Mouse (Mus musculus) hindbrain, embryonic 14.5 days (tissue): ENCODE measurements around the gene Rab14. TPM values are rescaled to one million over a fixed set of nuclear protein-coding genes. Genes with fewer than 3 reads are reported as not detected.

Experiments used
- ATAC-seq: fragments of 200-750 bp; cut with Nextera tagmentation; 2 replicates; pipeline ENCODE4 v1.8.0; 2017; ENCODE audit warnings: moderate number of reproducible peaks, mild to moderate bottlenecking, moderate TSS enrichment, moderate library complexity; ENCODE audit not compliant: low FRiP score
- DNase-seq: peaks from one replicate; pipeline ENCODE4 v3.0.0-alpha.2; 2015; ENCODE audit warnings: low spot score
- H3K27ac ChIP-seq: fragments of 300-500 bp; sonication (generic); 2 replicates; pipeline ENCODE4 v1.5.1; 2014; ENCODE audit warnings: mild to moderate bottlenecking, moderate library complexity
- H3K27me3 ChIP-seq: fragments of 300-500 bp; sonication (generic); 2 replicates; pipeline ENCODE4 v1.6.1; 2014; ENCODE audit warnings: mild to moderate bottlenecking, low read length, mixed read lengths; ENCODE audit not compliant: control insufficient read depth, insufficient read depth
- H3K36me3 ChIP-seq: fragments of 300-500 bp; sonication (generic); replicated peaks from 2 replicates; pipeline ENCODE4 v1.6.1; 2014; ENCODE audit not compliant: control insufficient read depth, insufficient read depth
- H3K4me1 ChIP-seq: fragments of 300-500 bp; sonication (generic); replicated peaks from 2 replicates; pipeline ENCODE4 v1.6.1; 2014; ENCODE audit warnings: antibody characterized with exemption, low read length, mixed read lengths; ENCODE audit not compliant: control insufficient read depth, insufficient read depth
- H3K4me2 ChIP-seq: fragments of 300-500 bp; sonication (generic); replicated peaks from 2 replicates; pipeline ENCODE4 v1.6.1; 2014; ENCODE audit warnings: mild to moderate bottlenecking, moderate library complexity
- H3K4me3 ChIP-seq: fragments of 300-500 bp; sonication (generic); replicated peaks from 2 replicates; pipeline ENCODE4 v1.5.1; 2014; ENCODE audit warnings: mild to moderate bottlenecking, low read length
- H3K9ac ChIP-seq: fragments of 300-500 bp; sonication (generic); 2 replicates; pipeline ENCODE4 v1.6.1; 2014
- H3K9me3 ChIP-seq: fragments of 300-500 bp; sonication (generic); 2 replicates; pipeline ENCODE4 v1.6.1; 2016; ENCODE audit warnings: low read length; ENCODE audit not compliant: control insufficient read depth
- WGBS: fragments of 180-500 bp; shearing (Covaris S2); extraction: QIAGEN DNeasy Blood & Tissue Kit; methylation state at CpG from one replicate; pipeline ENCODE4 v1.1.7; 2014; 5-methylcytosine and 5-hydroxymethylcytosine counted together
- polyA plus RNA-seq: library from polyadenylated mRNA; unstranded; fragments of >200 nt; fragmentation: Nextera tagmentation; extraction: Ambion mirVana; gene quantifications from 2 replicates; pipeline ENCODE4 v1.2.1, GENCODE M21; 2014

Gene Rab14
- polyA plus RNA-seq, 1 experiment from 2014 or later = 375 TPM

DNA sequence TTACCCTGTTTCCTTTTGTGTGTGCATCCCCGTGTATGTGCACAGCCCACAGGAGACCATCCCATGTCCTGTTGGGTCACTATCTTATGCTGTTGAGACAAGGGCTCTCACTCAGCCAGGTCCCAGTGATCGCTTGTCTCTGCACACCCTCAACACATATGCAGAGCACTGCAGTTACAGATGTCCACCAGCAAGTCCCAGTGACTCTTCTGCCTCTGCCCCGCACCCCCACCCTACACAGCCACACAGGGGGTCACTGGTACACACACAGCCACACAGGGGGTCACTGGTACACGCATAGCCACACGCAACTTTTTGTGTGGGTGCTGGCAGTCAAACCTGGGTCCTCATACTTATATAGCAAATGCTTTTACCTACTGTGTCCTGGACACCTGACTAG is 37.5 kb downstream of the Rab14 start:
- no peaks in the 10 kb centered on the region for H3K9me3 ChIP-seq

DNA sequence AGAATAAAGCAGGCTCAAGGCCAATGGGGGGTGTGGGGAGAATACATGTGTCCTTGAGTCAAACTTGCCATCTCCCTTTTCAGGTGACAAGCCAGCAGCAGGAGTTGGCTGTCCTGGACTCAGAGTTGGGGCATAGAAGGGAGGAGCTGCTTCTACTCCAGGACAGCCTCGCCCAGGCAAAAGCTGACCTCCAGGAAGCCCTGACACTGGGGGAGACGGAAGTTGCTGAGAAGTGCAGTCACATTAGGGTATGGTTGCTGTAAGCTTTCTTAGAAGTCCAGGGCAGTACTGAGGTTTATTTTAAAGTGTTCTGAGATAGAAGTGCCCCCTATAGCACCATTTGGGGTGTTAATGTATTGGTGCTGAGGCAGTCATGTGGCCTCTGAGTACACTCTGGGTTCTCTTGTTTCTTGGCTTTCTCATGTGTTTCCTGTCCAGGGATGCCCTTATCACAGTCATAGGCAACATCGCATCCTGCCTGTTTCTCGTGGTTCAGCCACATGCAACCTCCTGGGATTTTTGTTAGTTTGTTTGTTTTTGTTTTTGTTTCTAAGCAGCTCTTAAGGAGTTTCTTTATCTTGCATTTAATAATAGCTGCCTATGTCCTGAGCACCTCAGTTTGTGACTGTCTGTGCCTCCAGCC is 39.0 kb downstream of the Rab14 start:
- no peak for DNase-seq
- Histone ChIP-seq H3K27me3 (no peaks in the 10 kb centered on the region), H3K9me3 (no peaks in the 10 kb centered on the region), H3K4me2 (no peak overlapping the region), H3K4me3 (no peak overlapping the region), H3K36me3 (peaks cover 79% of the 10 kb centered on the region), H3K27ac (no peak overlapping the region), H3K4me1 (no peaks in the 10 kb centered on the region), H3K9ac (no peak overlapping the region)
- no peak for ATAC-seq
- 91% methylated on average over 4 of the region's 4 CpGs for WGBS

More for the DNA sequence above, 37.5 kb downstream of the Rab14 start:
- 93% methylated on average over 5 of the region's 5 CpGs for WGBS
- ATAC-seq (no peak), DNase-seq (no peak)
- Histone ChIP-seq H3K4me3 (no peak overlapping the region), H3K36me3 (peaks cover 78% of the 10 kb centered on the region), H3K27me3 (no peaks in the 10 kb centered on the region), H3K9ac (no peak overlapping the region), H3K27ac (no peak overlapping the region), H3K4me1 (no peaks in the 10 kb centered on the region), H3K4me2 (no peak overlapping the region)

DNA sequence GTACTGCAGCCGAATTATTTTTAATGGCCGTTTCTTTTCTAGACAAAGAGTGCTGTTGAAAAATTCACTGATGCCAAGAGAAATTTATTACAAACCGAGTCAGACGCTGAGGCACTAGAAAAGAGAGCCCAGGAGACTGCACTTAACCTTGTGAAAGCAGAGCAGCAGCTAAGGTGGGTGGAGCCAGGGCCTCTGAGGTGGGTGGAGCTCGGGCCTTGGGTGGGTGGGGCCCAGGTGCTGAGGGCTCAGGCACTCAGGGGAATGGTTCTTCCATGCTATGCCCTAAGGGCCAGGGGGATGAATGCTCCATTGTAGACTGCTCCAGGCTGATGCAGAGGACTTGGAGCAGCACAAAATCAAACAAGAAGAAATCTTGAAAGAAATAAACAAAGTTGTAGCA is 40.7 kb downstream of the Rab14 start:
- 64% methylated on average over 5 of the region's 5 CpGs for WGBS
- H3K9me3 ChIP-seq = no peaks in the 10 kb centered on the region

DNA sequence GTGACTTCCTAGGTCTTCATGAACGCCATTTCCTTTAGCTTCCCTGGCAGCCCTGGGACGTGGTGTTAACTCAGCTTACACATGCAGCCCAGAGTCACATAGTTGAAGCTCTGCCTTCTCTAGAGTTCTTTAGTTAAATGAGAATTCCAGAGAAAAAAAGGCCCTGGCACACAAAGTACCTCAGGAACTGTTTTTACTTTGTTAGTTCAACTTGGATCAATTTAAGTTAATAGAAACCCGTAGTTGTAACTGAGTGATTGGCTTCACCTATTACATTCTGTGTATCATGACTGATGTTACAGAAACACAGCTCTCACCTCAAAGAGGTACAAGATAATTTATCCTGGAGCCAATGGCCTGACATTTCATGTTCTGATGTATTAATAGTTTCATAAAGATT is 42.6 kb downstream of the Rab14 start:
- Histone ChIP-seq H3K27me3 (no peaks in the 10 kb centered on the region), H3K9me3 (no peaks in the 10 kb centered on the region), H3K9ac (no peak overlapping the region), H3K4me2 (no peak overlapping the region), H3K27ac (no peak overlapping the region), H3K4me3 (no peak overlapping the region), H3K4me1 (no peaks in the 10 kb centered on the region), H3K36me3 (peaks cover 85% of the 10 kb centered on the region)
- DNase-seq (no peak), ATAC-seq (no peak)
- 86% methylated on average over 3 of the region's 3 CpGs for WGBS

More for the DNA sequence above, 40.7 kb downstream of the Rab14 start:
- ATAC-seq (no peak), DNase-seq (no peak)
- Histone ChIP-seq H3K4me2 (no peak overlapping the region), H3K27ac (no peak overlapping the region), H3K4me3 (no peak overlapping the region), H3K9ac (no peak overlapping the region), H3K27me3 (no peaks in the 10 kb centered on the region), H3K4me1 (no peaks in the 10 kb centered on the region), H3K36me3 (peaks cover 79% of the 10 kb centered on the region)

DNA sequence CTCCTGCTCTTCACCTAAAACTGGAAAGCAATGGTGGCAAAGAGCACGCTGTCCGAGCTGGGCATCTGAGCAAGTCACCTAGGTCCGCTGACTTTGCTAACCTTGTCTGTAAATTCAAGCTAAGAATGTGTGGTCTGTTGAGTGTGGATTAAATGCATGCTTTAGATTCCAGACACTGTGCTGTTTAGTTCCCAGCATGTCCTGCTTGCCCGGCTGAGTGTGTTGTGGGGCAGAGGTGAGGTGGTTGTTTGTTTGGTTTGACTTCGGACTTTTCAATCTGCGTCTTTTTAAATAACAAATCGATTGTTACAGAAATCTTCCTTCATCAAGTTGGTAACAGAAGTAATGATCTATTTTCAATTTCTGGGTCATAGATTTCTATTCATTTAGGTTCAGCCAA is 43.1 kb downstream of the Rab14 start:
- Histone ChIP-seq H3K27ac (no peak overlapping the region), H3K9ac (no peak overlapping the region), H3K9me3 (no peaks in the 10 kb centered on the region), H3K27me3 (no peaks in the 10 kb centered on the region), H3K4me2 (no peak overlapping the region), H3K36me3 (peaks cover 85% of the 10 kb centered on the region), H3K4me1 (no peaks in the 10 kb centered on the region), H3K4me3 (no peak overlapping the region)
- DNase-seq (no peak), ATAC-seq (no peak)
- 89% methylated on average over 7 of the region's 7 CpGs for WGBS

DNA sequence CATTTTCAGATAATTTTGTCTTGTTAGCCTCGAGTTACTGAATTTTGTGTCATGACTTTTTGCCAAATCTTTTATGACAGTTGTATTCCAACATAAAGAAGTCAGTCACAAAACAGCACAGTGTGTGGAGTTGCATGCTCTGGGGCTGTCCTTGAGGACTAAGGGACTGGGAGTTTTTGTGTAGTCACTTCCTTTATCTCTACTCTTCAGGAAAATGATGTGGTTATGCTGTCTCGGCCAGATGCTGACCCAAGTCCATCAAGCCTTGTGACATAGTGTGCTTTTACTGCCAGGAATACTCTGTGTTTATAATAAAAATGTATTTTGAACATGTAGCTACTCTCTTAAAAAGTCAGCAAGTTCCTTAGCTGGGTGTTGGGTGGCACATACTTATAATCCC is 43.9 kb downstream of the Rab14 start:
- no peak overlapping the region for H3K9ac ChIP-seq
- H3K27ac ChIP-seq = no peak overlapping the region
- no peaks in the 10 kb centered on the region for H3K4me1 ChIP-seq
- H3K36me3 ChIP-seq = peaks cover 86% of the 10 kb centered on the region
- H3K4me2 ChIP-seq = no peak overlapping the region
- ATAC-seq (no peak), DNase-seq (no peak)
- H3K9me3 ChIP-seq = no peaks in the 10 kb centered on the region
- no peak overlapping the region for H3K4me3 ChIP-seq
- WGBS = 90% methylated on average over 2 of the region's 2 CpGs
- H3K27me3 ChIP-seq = no peaks in the 10 kb centered on the region

DNA sequence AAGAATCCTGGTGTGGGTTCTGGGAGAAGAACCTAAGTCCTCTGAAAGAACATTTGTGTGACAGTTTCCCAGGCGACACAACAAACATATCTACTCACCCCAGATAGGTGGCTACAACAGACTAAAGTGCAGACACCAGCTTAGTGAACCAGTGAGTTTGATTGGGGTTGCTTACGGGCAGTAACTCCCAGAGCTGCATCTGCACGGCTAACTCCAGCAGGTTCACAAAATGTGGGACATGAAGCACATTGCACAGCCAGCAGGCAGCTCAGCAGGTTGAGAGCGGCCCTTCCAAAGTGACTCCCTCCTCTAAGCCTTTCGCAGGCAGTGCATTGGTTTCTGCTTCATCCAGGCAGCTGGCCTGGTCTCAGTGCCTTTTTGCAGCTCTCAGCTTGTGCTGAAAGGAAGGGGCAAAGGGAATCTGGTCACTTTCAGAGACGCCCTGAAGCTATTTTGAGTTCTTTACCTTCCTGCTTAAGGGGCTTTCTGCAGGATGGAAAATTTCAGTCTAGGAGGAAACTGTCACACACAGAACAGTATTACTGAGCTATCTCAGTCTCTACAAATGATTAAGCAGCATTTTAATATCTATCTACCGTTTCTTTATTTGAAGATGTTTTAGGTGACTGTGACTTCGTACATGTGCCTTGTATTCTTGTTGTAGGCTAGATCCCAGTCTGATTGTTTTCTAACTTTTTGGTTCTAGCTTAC is 46.9 kb downstream of the Rab14 start:
- Histone ChIP-seq H3K9ac (no peak overlapping the region), H3K9me3 (no peaks in the 10 kb centered on the region), H3K27me3 (no peaks in the 10 kb centered on the region), H3K4me1 (no peaks in the 10 kb centered on the region), H3K27ac (no peak overlapping the region), H3K4me2 (no peak overlapping the region), H3K36me3 (peaks cover 97% of the 10 kb centered on the region), H3K4me3 (no peak overlapping the region)
- 91% methylated on average over 8 of the region's 8 CpGs for WGBS
- no peak for ATAC-seq
- DNase-seq = no peak

DNA sequence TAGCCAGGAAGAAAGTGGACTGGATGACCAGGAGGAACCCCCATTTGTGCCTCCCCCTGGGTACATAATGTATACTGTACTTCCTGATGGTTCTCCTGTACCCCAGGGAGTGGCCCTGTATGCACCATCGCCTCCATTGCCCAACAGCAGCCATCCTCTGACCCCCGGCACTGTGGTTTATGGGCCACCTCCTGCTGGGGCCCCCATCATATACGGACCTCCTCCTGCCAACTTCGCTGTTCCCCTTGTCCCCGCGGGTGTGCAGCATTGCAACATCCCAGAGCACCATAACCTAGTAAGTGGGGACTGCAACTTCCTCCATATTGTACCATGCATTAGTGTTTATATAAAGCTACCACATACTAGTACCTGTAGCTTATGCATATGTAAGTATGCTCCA is 47.7 kb downstream of the Rab14 start:
- Histone ChIP-seq H3K9ac (no peak overlapping the region), H3K36me3 (peaks cover 97% of the 10 kb centered on the region), H3K27ac (no peak overlapping the region), H3K9me3 (no peaks in the 10 kb centered on the region), H3K27me3 (no peaks in the 10 kb centered on the region), H3K4me2 (no peak overlapping the region), H3K4me3 (no peak overlapping the region), H3K4me1 (no peaks in the 10 kb centered on the region)
- no peak for ATAC-seq
- no peak for DNase-seq
- 96% methylated on average over 6 of the region's 6 CpGs for WGBS

DNA sequence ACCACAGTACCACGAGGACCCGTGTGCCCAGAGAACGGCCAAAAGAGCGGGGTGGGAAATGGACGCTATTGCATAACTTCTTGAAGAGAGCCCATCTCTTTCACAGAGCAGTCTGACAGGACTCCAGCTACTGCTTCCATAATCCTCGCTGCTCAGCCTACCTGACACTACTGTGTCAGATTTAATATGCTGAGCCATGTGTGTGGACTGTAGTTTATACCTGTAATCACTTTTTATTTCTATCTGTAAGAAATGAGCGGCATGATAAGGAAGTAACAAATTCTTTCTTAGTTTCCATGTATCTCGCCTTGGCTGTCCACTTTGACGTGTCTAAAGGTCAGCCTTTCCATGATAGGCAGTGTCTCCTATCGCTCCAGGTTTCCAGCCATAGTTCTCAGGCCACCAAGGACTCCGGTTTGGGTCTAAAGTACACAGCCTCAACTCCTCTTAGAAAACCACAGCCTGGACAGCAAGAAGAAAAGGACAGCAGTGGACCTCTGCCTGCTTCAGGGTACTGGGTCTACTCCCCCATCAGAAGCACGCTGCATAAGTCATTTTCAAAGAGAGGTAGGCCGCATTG is 49.5 kb downstream of the Rab14 start:
- H3K27me3 ChIP-seq = no peaks in the 10 kb centered on the region
- no peak for DNase-seq
- H3K27ac ChIP-seq = no peak overlapping the region
- no peaks in the 10 kb centered on the region for H3K4me1 ChIP-seq
- no peak for ATAC-seq
- H3K36me3 ChIP-seq = peaks cover 98% of the 10 kb centered on the region
- no peaks in the 10 kb centered on the region for H3K9me3 ChIP-seq
- H3K4me2 ChIP-seq = no peak overlapping the region
- no peak overlapping the region for H3K4me3 ChIP-seq
- no peak overlapping the region for H3K9ac ChIP-seq
- WGBS = 96% methylated on average over 13 of the region's 13 CpGs
